Comparison of ENCODE assay signal across 20 mouse cellular contexts in the genomic region with DNA sequence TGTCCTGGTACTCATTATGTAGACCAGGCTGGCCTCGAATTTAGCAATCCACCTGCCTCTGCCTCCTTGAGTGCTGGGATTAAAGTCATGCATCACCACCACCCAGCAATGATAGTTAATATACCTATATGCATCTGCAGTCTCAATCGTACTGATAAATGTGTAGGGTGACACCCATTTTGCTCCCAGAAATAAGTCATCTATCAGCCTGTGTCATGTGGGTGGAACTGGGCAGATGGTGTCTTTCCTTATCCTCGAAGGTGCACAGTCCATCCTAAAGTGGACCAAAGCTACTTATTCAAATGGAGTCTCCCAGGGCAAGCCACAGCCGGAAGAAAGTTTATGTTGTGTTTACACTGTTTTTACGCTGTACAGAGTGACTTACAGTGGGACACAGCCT. TPM values are rescaled to one million over a fixed set of nuclear protein-coding genes. Genes with fewer than 3 reads are reported as not detected.
"Had no signal": no experiment of that assay in that cellular context is flagged by ENCODE, and none has a peak within 500 bp of the region (broad histone marks: within the 10 kb centered on the region; RNA-seq: fewer than 3 reads in every experiment).

No protein-coding gene starts in this region.

- H3K9ac ChIP-seq: limb, embryonic 12.5 days; lung, embryonic 15.5 days had no signal

- H3K27me3 ChIP-seq: limb, embryonic 12.5 days; lung, embryonic 15.5 days; megakaryocyte, embryonic 14.5 days had no signal

- H3K9me3 ChIP-seq: limb, embryonic 12.5 days; lung, embryonic 15.5 days had no signal

- DNase-seq: kidney, adult 8-10 months; kidney, postnatal 25 days; layer of hippocampus, adult 9-11 months; layer of hippocampus, postnatal 36 days; lung, postnatal 14 days; right cerebral cortex, adult 18-20 months; right cerebral cortex, postnatal 25 days had no signal

- H3K4me1 ChIP-seq: limb, embryonic 12.5 days; lung, embryonic 15.5 days; megakaryocyte, embryonic 14.5 days had no signal

- H3K4me2 ChIP-seq: limb, embryonic 12.5 days; lung, embryonic 15.5 days; midbrain, embryonic 11.5 days had no signal

- H3K27ac ChIP-seq: limb, embryonic 12.5 days; lung, embryonic 15.5 days; macrophage; stomach, postnatal 0 days had no signal

- H3K4me3 ChIP-seq: limb, embryonic 12.5 days; lung, embryonic 15.5 days; megakaryocyte, embryonic 14.5 days had no signal

- ATAC-seq: intestine, postnatal 0 days; midbrain, embryonic 16.5 days had no signal

RNA-seq across cellular contexts. Expression of a gene that starts 27.7 kb away (rescaled TPM):
- total RNA-seq: layer of hippocampus, adult 18-20 months; left cerebral cortex, adult 8-10 months; left cerebral cortex, postnatal 25 days; liver, adult 2 months had no signal
- polyA plus RNA-seq: limb, embryonic 12.5 days; macrophage; midbrain, embryonic 11.5 days; midbrain, embryonic 16.5 days; neural tube, embryonic 14.5 days had no signal
